Mouse (Mus musculus) brain, embryonic 14.5 days (tissue): ENCODE measurements at regions not wholly inside any gene's neighbourhood (a gene's known extent, or its start where the extent isn't known, plus 50 kb on each side); places are given as distances from the start of the nearest gene placed in this dataset.

Source experiments
- DNase-seq: peaks from one replicate; pipeline ENCODE4 v3.0.0-alpha.2; 2011; ENCODE audit warnings: low read depth
- CTCF ChIP-seq: fragments of 200-500 bp; IDR thresholded peaks from 2 replicates; pipeline ENCODE4 v1.5.1; 2012; ENCODE audit warnings: inconsistent platforms, mild to moderate bottlenecking, moderate library complexity, borderline replicate concordance; ENCODE audit not compliant: insufficient read depth, insufficient read length; ENCODE audit errors: extremely low read depth
- POLR2A ChIP-seq: fragments of 200-500 bp; IDR thresholded peaks from 2 replicates; pipeline ENCODE4 v1.6.1; 2012; ENCODE audit warnings: mild to moderate bottlenecking, inconsistent platforms, borderline replicate concordance; ENCODE audit not compliant: poor library complexity, insufficient read depth, insufficient read length, severe bottlenecking; ENCODE audit errors: extremely low read depth

DNA sequence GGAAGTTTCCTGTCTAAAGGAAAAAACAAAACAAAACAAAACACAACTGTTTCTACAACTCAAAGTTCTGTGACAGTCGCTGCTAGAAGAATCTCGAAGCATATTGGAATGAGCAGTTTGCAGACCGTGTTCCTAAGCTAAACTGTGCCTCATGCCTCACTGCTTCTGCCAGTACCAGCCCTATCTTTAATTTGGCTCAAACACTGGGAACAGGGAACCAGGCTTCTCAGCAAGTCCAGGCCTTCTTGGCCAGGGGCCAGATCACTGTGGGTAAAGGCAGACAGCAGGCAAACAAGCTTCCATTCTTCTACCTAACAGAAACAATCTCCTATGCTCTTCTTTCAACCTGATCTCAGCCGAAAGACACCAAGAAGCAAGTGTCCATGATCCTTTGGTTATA lies 56.5 kb downstream of the Tmsb4x start:
- peak; percentile 84 for DNase-seq
- TF ChIP-seq CTCF (no peak), POLR2A (no peak)

DNA sequence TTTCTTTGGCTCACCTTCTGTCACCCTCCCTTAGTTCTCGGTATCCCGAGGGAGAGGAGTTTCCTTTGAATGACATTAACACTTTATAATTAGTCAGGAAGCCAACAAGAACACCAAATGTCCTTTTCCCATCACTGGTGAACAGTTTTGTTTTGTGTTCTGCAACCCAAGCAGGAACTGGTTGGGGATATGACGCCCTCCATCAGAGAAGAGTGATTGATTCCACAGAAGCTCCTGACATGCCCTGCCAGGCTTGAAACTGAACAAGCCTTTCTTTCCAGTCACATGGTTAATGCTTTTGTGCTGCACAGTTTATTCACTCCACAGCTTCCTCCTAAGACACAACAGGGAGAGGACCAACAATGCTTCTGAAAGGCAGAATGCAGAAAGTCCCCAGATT lies 57.8 kb downstream of the Tmsb4x start:
- TF ChIP-seq CTCF (no peak), POLR2A (no peak)
- DNase-seq = peak; percentile 23

DNA sequence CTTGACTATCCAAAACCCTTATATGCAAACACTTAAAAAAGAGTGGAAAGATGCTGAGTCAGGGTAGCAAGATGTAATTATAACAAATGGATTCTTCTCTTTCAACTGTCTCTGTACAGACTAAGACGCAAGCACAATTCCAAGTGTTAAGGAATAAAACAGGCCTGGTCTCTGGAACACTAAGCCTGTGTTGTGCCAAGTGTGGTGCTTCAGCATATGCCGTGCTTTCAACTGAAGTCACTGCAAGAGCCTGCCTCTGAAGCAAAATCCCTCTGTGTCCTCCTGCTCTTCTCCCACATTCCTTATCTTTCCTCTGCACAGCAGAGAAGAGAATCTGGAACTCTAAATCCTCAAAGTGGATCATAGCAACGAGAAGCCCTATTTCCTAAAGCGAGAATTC lies 59.7 kb downstream of the Tmsb4x start:
- no peak for TF ChIP-seq POLR2A
- no peak for TF ChIP-seq CTCF
- no peak for DNase-seq

DNA sequence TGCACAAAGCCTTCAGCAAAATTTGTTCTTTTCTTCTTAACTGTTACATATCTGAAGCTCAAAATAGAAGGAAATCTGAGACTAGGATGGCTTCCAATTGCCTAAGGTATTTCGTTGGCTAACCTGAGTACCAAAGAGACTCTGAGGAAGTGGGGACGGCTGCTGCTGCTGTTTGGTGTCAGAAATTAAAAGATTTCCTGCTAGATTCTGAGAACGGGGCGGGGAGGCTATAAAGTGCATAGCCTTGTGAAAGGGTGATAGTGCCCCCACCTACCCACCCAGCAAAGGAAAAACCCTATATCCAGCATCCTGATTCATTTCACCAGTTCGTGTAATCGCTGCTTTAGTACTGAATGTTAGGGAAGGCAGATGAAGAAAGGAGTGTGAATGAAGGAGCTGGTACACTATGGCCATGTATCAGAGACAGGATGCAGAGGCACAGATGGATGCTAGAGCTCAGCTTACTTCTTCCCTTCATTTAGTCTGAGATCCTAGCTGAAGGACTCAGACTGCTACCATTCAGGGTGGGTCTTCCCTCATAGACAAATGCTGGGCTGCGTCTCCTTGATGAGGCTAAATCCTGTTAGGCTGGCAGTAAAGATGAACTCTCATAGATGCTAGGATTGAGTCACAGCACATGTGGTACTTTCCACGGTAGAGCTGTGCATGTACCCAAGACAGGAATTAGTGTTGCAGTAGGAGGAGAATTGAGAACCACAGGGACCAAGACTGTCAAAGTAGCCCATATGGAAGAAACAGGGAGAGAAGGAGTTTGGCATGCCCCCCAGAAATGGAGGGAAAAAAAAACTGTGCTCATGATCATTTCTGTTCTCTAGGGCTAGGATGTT lies 62.4 kb downstream of the Tmsb4x start:
- TF ChIP-seq CTCF (no peak), POLR2A (no peak)
- DNase-seq = no peak

DNA sequence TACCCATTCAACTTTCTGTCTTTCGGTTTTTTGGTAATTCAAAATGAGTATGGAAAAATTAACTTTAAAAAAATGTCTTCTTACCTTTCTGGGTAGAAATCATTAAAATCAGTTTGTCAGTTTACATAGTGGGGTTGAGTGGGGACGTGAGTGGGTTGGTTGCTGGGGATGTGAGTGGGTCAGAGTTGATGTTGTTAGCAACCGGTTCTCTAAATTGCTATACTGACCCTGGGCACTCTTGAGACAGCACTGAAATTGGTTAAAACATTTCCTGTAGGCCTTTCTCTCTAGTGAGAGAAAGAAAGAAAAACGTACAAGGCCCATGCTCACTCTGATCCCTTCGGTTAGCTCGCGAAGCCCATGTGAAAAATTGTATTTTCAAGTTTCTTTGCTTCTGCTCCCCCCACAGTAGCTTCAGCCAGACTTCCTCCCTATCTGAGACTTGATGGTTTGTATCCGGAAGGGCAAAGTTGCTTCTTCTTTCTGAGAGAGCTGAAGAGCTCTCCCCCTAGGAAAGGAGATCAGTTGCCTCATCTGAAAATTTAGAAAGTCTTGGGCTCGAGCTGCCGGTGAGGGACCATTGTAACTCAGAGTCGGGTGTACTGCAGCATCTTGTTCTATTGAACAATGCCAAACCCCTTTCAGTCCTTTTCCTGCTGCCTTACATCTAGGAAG lies 63.5 kb downstream of the Tmsb4x start:
- no peak for DNase-seq
- no peak for TF ChIP-seq POLR2A
- TF ChIP-seq CTCF = no peak

DNA sequence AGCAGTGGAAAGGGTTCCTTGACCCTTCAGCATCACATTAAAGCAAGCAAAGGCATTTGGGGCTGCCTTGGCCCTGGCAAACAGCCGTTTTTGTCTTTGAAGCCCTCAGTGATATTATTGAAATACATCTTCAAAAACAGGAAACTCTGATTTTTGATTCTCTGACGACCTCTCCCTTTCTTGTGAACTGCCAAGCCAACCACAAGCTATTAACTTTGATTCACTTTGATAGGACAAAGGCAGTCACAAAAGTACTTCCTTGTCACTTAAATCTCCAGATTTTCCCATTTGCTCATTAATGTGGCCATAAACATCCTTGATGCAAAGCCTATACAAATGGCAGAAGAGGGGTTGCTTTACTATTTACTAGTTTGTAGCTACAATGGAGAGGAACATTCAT lies 70.0 kb downstream of the Tmsb4x start:
- DNase-seq = no peak
- TF ChIP-seq CTCF (no peak), POLR2A (no peak)

DNA sequence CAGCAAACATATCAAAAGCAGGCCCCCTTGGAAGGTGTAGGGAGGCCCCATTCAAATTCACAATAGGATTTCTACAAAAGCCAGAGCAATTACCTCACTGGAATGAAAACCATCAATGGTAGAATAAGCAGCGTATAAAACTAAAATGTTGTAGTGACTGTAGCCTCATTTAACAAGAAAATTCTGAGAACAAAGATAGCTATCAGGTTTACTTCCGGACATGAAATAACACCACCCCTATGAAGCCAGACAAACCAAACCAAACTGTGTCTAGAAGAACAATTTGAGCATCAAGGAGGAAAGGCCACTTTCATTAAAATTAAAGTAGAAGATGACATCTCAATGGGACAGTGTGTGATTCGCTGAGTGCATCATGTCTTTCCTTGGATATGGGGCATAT lies 74.9 kb downstream of the Tmsb4x start:
- no peak for TF ChIP-seq POLR2A
- no peak for TF ChIP-seq CTCF
- DNase-seq = no peak

DNA sequence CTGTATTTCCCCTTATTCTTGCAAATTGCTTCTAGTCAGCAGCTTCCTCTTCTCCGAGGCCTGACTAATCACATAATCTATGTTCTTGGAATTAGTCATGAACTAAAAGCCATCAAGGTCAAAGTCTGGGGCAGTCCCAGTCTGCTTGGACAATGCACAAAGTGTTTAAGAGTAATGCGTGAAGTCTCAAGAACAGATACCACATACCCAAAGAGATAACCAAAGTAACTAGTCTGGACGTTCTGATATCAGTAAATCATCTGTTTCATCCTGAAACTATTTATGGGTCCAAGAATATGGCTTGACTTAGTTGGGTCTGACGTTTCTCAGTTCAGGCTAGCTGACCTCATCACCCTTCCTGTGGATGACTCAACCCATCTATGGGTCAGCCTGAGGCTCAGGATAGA lies 76.1 kb downstream of the Tmsb4x start:
- TF ChIP-seq CTCF = no peak
- TF ChIP-seq POLR2A = no peak
- DNase-seq = no peak

DNA sequence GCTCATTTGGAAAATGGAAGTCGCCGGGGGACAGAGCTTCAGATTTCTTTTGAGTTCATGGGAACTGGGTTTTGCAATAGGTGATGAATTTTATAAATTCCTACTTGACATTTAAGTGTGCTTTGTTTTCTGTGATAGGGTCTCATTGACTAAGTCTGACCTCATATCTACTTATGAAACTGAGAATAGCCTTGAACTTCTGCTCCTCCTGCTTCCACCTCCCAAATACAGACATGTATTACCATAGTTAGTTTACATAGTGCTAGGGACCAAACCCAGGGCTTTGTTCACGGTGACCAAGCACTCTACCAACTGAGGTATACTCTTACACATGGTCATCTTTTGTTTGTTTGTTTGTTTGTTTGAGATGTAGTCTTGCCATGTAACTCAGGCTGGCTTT lies 77.8 kb downstream of the Tmsb4x start:
- DNase-seq = no peak
- no peak for TF ChIP-seq CTCF
- no peak for TF ChIP-seq POLR2A

DNA sequence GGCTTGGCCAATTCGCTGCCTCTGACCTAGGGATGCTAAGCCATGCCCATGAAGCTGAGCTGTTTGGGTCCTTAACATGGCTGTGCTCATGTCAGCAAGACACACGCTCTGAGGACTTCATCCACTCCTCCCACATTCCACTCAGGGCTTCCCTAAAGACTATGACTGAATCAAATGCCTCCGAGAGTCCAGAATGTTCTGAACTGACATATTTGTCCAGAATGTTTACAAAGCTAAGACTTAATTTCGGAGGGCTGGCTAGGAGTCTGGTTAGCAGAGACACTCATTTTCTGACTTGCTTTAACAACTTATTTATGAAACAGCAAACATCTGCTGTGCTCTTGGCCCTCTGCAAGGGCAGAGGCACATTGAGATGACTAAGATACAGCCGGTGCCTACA lies 78.5 kb downstream of the Tmsb4x start:
- TF ChIP-seq CTCF (no peak), POLR2A (no peak)
- DNase-seq = no peak

DNA sequence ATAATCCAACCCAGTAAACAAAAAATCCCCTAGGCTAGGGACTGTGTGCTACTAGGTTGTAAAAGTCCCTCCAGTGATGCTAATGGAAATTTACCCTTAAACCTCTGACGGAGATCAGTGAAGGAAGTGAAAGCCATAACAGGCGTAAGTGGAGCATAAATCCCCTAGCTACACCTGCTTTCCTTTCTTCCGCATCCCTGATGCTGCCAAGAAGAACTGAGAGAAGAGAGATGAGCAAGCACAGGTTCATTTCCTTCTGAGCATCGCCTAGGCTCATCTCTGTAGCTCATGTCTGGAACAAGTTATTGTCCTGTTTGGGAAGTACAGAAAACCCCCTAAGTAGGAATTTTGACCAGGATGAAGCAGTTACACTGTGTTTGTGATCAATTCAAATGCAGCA lies 89.8 kb downstream of the Tmsb4x start:
- DNase-seq = no peak
- TF ChIP-seq POLR2A (no peak), CTCF (no peak)

DNA sequence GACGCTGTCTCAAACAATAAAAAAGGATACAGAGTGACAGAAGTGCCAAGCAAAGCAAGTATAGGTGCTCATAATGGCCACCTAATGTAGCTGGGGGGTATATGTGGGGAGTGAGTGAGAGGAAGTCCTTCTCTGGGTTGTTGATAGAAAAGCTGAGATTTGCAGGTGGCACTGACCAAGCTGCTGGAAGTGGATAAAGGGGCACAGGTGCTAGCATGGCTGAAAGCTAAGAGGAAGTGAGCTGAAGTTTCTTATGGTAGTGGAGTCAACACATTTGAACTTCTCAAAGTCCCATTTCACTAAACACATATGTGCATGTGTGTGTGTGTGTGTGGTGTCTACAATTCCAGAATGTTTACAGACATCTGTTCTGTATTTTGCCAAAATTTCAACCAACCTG lies 94.0 kb downstream of the Tmsb4x start:
- TF ChIP-seq POLR2A (no peak), CTCF (no peak)
- no peak for DNase-seq
